In genomic region chr5:128598760-128599364, GRCm38 (mm10) we compare ENCODE assay signal across 11 mouse cellular contexts. TPM values are rescaled to one million over a fixed set of nuclear protein-coding genes. Genes with fewer than 3 reads are reported as not detected.
A peak's percentile ranks its signal among the peaks of the same experiment; 100 is the strongest.
DNase-seq lines count a peak whose midpoint lies in the region; ATAC-seq and TF ChIP-seq lines count a peak whose summit lies in the region.
"Had no signal": no experiment of that assay in that cellular context is flagged by ENCODE, and none has a peak within 500 bp of the region (broad histone marks: within the 10 kb centered on the region; RNA-seq: fewer than 3 reads in every experiment).

No protein-coding gene starts in this region.

- no peak overlapping the region for H3K27ac ChIP-seq in heart, embryonic 14.5 days (replicated peaks in 1 of 2; ENCODE audit: control insufficient read depth in 1 of 2, insufficient read depth in 1 of 2, low read depth in 2 of 2, low read length in 2 of 2)
- H3K27ac ChIP-seq in heart, adult 2 months, result no peak overlapping the region
- H3K27ac ChIP-seq in forebrain, embryonic 16.5 days (ENCODE audit: low read length), result no peak overlapping the region
- H3K27ac ChIP-seq: macrophage had no signal

- ATAC-seq in heart, embryonic 14.5 days (ENCODE audit: insufficient number of reproducible peaks, insufficient read depth, low FRiP score, low read depth), result no peak
- ATAC-seq in forebrain, embryonic 16.5 days, result no peak
- ATAC-seq in megakaryocyte, adult 5-6 weeks (ENCODE audit: poor library complexity, severe bottlenecking), result 0 out of 2 replicates have a peak, but pooled peaks have one; percentile 14

- H3K9ac ChIP-seq in heart, embryonic 14.5 days (ENCODE audit: low read length), result no peak overlapping the region; the same call in 1 of the 2 replicates
- H3K9ac ChIP-seq in heart, adult 2 months (ENCODE audit: low read depth, low read length), result no peak overlapping the region
- no peak overlapping the region for H3K9ac ChIP-seq in forebrain, embryonic 16.5 days (replicated peaks; ENCODE audit: low read depth, low read length)

- H3K36me3 ChIP-seq in heart, embryonic 14.5 days (ENCODE audit: control insufficient read depth, insufficient read depth, low read length), result no peaks in the 10 kb centered on the region
- H3K36me3 ChIP-seq in heart, adult 2 months (ENCODE audit: control insufficient read depth, insufficient read depth, low read length), result no peaks in the 10 kb centered on the region
- H3K36me3 ChIP-seq in forebrain, embryonic 16.5 days (ENCODE audit: control insufficient read depth, insufficient read depth), result no peaks in the 10 kb centered on the region

- TF ChIP-seq CTCF in heart, adult 2 months (IDR thresholded peaks at IDR 0.05), result no peak

- H3K4me3 ChIP-seq in heart, embryonic 14.5 days (ENCODE audit: control insufficient read depth in 1 of 2, insufficient read depth in 1 of 2, low read depth in 1 of 2, low read length in 2 of 2), result peak overlapping the region; percentile 14 to 63
- H3K4me3 ChIP-seq in heart, adult 2 months, result no peak overlapping the region
- peak overlapping the region; percentile 16 for H3K4me3 ChIP-seq in forebrain, embryonic 16.5 days (replicated peaks; ENCODE audit: low read length)

- TF ChIP-seq POLR2A in heart, adult 2 months (IDR thresholded peaks at IDR 0.05; ENCODE audit: insufficient read depth, low read depth, low read length), result no peak

- no peak for TF ChIP-seq EP300 in heart, adult 2 months (IDR thresholded peaks at IDR 0.05; ENCODE audit: insufficient read depth, low read depth, low read length)

- peaks cover 15 to 23% of the 10 kb centered on the region in 2 experiments; a peak in 3 of 4 replicates for H3K4me1 ChIP-seq in heart, embryonic 14.5 days (ENCODE audit: control insufficient read depth in 2 of 2, insufficient read depth in 2 of 2, low read length in 2 of 2)
- no peaks in the 10 kb centered on the region for H3K4me1 ChIP-seq in heart, adult 2 months (ENCODE audit: control insufficient read depth, insufficient read depth, low read length)
- H3K4me1 ChIP-seq in forebrain, embryonic 16.5 days (replicated peaks; ENCODE audit: control insufficient read depth, insufficient read depth, low read length), result peaks cover 42% of the 10 kb centered on the region

- no peak for DNase-seq in heart, adult 2 months
- DNase-seq in WW6 (ENCODE audit: low read depth, low spot score), result peak; percentile 29
- DNase-seq in cerebellum, adult 9-10 months, result no peak
- DNase-seq in cerebellum, postnatal 4 days (ENCODE audit: low spot score in 2 of 2), result no peak
- no peak for DNase-seq in layer of hippocampus, adult 18-20 months (ENCODE audit: low spot score in 2 of 2)
- DNase-seq: gastrocnemius, postnatal 36 days; right cerebral cortex, postnatal 14 days had no signal

- H3K27me3 ChIP-seq in heart, embryonic 14.5 days (ENCODE audit: control insufficient read depth, insufficient read depth, low read length), result peaks cover 93% of the 10 kb centered on the region
- peaks cover 7% of the 10 kb centered on the region for H3K27me3 ChIP-seq in heart, adult 2 months (ENCODE audit: control insufficient read depth, insufficient read depth, low read length)
- H3K27me3 ChIP-seq in forebrain, embryonic 16.5 days (replicated peaks; ENCODE audit: control insufficient read depth, insufficient read depth, low read length), result peaks cover 83% of the 10 kb centered on the region

- no peaks in the 10 kb centered on the region for H3K9me3 ChIP-seq in heart, embryonic 14.5 days (ENCODE audit: control insufficient read depth, low read length)
- H3K9me3 ChIP-seq in forebrain, embryonic 16.5 days (ENCODE audit: control insufficient read depth, low read length), result no peaks in the 10 kb centered on the region

- intact Hi-C loops in heart, adult 2 months (cut with DNase I), result no loop called here

- WGBS in heart, embryonic 14.5 days, result under 1% methylated on average over 20 of the region's 20 CpGs
- 3% methylated on average over 20 of the region's 20 CpGs for WGBS in heart, adult 2 months
- 0% methylated on average over 20 of the region's 20 CpGs for WGBS in forebrain, embryonic 16.5 days

- H3K79me2 ChIP-seq in heart, adult 2 months (replicated peaks; ENCODE audit: control insufficient read depth, insufficient read depth, low read length), result no peaks in the 10 kb centered on the region

- H3K4me2 ChIP-seq in heart, embryonic 14.5 days (ENCODE audit: low read length), result peak overlapping the region; percentile 96
- H3K4me2 ChIP-seq in forebrain, embryonic 16.5 days (ENCODE audit: low read length), result peak overlapping the region; percentile 26; the same call in 1 of the 2 replicates

RNA-seq across cellular contexts. Expression of gene Fzd10, which starts 1.8 kb away (rescaled TPM):
- 0.23 and 0.39 TPM in 2 replicates for polyA plus RNA-seq in heart, embryonic 14.5 days (2014; fragmentation: Nextera tagmentation; extraction: Ambion mirVana)
- not detected for total RNA-seq in heart, adult 2 months (2021)
- polyA plus RNA-seq in heart, adult 2 months (2012; rRNA removed), result 0.09 and 0.12 TPM in 2 replicates
- polyA plus RNA-seq in forebrain, embryonic 16.5 days (2015; fragmentation: Nextera tagmentation; extraction: Ambion mirVana), result 0.38 and 0.52 TPM in 2 replicates
- total RNA-seq in megakaryocyte, adult 5-6 weeks (2015), result not detected in 2 replicates
- total RNA-seq in megakaryocyte, adult 5-6 weeks (2017), result 0.11 TPM in 1 of 2 replicates, not detected in the other
- under 1 TPM; 0.54 to 0.58 TPM for total RNA-seq in layer of hippocampus, adult 18-20 months (2021)
- polyA plus RNA-seq: macrophage had no signal
